Mouse (Mus musculus): ENCODE results near the gene Qars. TPM values are rescaled to one million over a fixed set of nuclear protein-coding genes. Genes with fewer than 3 reads are reported as not detected.

Gene Qars
- polyA plus RNA-seq, 1 experiment from 2014 or later: 97.7 TPM

GRCm38 (mm10) chr9:108463713-108464112, 43.8 kb upstream of the Qars start:
- H3K9ac ChIP-seq: no peak overlapping the region

GRCm38 (mm10) chr9:108466219-108466618, 41.3 kb upstream of the Qars start:
- 86% methylated on average over 2 of the region's 2 CpGs for WGBS
- no peak for TF ChIP-seq CTCF (IDR thresholded peaks at IDR 0.05; ENCODE audit: low read depth)
- Histone ChIP-seq H3K4me1 (ENCODE audit: insufficient read depth) (no peaks in the 10 kb centered on the region), H3K36me3 (ENCODE audit: insufficient read depth) (peaks cover 39% of the 10 kb centered on the region), H3K4me3 (ENCODE audit: low read depth, low read length) (no peak overlapping the region), H3K9ac (no peak overlapping the region), H3K27ac (ENCODE audit: low read depth) (no peak overlapping the region), H3K4me2 (no peak overlapping the region), H3K9me3 (ENCODE audit: low read depth, low read length) (no peaks in the 10 kb centered on the region), H3K27me3 (ENCODE audit: insufficient read depth, low read length) (no peaks in the 10 kb centered on the region)
- DNase-seq (no peak), ATAC-seq (ENCODE audit: insufficient read depth) (no peak)

More at GRCm38 (mm10) chr9:108463713-108464112, 43.8 kb upstream of the Qars start:
- no peaks in the 10 kb centered on the region for H3K27me3 ChIP-seq (ENCODE audit: insufficient read depth, low read length)
- ATAC-seq (ENCODE audit: insufficient read depth) (no peak), DNase-seq (no peak)
- peaks cover 5% of the 10 kb centered on the region; the same call in 1 of the 2 replicates for H3K4me1 ChIP-seq (ENCODE audit: insufficient read depth)
- no peaks in the 10 kb centered on the region for H3K9me3 ChIP-seq (ENCODE audit: low read depth, low read length)
- no peak overlapping the region for H3K4me3 ChIP-seq (ENCODE audit: low read depth, low read length)
- 88% methylated on average over 9 of the region's 9 CpGs for WGBS
- no peak overlapping the region for H3K4me2 ChIP-seq
- no peak for TF ChIP-seq CTCF (IDR thresholded peaks at IDR 0.05; ENCODE audit: low read depth)
- peaks cover 39% of the 10 kb centered on the region for H3K36me3 ChIP-seq (ENCODE audit: insufficient read depth)
- no peak overlapping the region for H3K27ac ChIP-seq (ENCODE audit: low read depth)

GRCm38 (mm10) chr9:108469430-108469829, 38.1 kb upstream of the Qars start:
- DNase-seq (no peak), ATAC-seq (ENCODE audit: insufficient read depth) (no peak)
- H3K4me3 ChIP-seq (ENCODE audit: low read depth, low read length): no peak overlapping the region
- no peak for TF ChIP-seq CTCF (IDR thresholded peaks at IDR 0.05; ENCODE audit: low read depth)
- H3K36me3 ChIP-seq (ENCODE audit: insufficient read depth): peaks cover 19% of the 10 kb centered on the region
- no peak overlapping the region for H3K4me2 ChIP-seq
- WGBS: 44% methylated on average over 5 of the region's 5 CpGs
- no peaks in the 10 kb centered on the region for H3K9me3 ChIP-seq (ENCODE audit: low read depth, low read length)
- no peaks in the 10 kb centered on the region for H3K27me3 ChIP-seq (ENCODE audit: insufficient read depth, low read length)
- no peak overlapping the region for H3K9ac ChIP-seq
- H3K27ac ChIP-seq (ENCODE audit: low read depth): no peak overlapping the region
- H3K4me1 ChIP-seq (ENCODE audit: insufficient read depth): no peaks in the 10 kb centered on the region

GRCm38 (mm10) chr9:108469845-108470244, 37.7 kb upstream of the Qars start:
- no peaks in the 10 kb centered on the region for H3K9me3 ChIP-seq (ENCODE audit: low read depth, low read length)
- DNase-seq (peak; percentile 13), ATAC-seq (ENCODE audit: insufficient read depth) (no peak)
- peaks cover 15% of the 10 kb centered on the region; the same call in 1 of the 2 replicates for H3K36me3 ChIP-seq (ENCODE audit: insufficient read depth)
- H3K27me3 ChIP-seq (ENCODE audit: insufficient read depth, low read length): no peaks in the 10 kb centered on the region
- H3K4me3 ChIP-seq (ENCODE audit: low read depth, low read length): no peak overlapping the region
- no peak overlapping the region for H3K27ac ChIP-seq (ENCODE audit: low read depth)
- TF ChIP-seq CTCF (IDR thresholded peaks at IDR 0.05; ENCODE audit: low read depth): no peak
- no peak overlapping the region for H3K9ac ChIP-seq
- H3K4me1 ChIP-seq (ENCODE audit: insufficient read depth): no peaks in the 10 kb centered on the region
- H3K4me2 ChIP-seq: no peak overlapping the region
- 46% methylated on average over 4 of the region's 4 CpGs for WGBS

- DNase-seq (no peak), ATAC-seq (ENCODE audit: insufficient read depth) (no peak)
- no peak overlapping the region for H3K4me2 ChIP-seq
- peaks cover 2% of the 10 kb centered on the region; the same call in 1 of the 2 replicates for H3K4me1 ChIP-seq (ENCODE audit: insufficient read depth)
- H3K4me3 ChIP-seq (ENCODE audit: low read depth, low read length): no peak overlapping the region
- H3K36me3 ChIP-seq (ENCODE audit: insufficient read depth): no peaks in the 10 kb centered on the region
- WGBS: 79% methylated on average over 1 of the region's 1 CpGs
- H3K9ac ChIP-seq: no peak overlapping the region
- H3K27ac ChIP-seq (ENCODE audit: low read depth): no peak overlapping the region
- TF ChIP-seq CTCF (IDR thresholded peaks at IDR 0.05; ENCODE audit: low read depth): 0 out of 2 replicates have a peak, but pooled peaks have one; percentile 21
- H3K9me3 ChIP-seq (ENCODE audit: low read depth, low read length): no peaks in the 10 kb centered on the region
- no peaks in the 10 kb centered on the region for H3K27me3 ChIP-seq (ENCODE audit: insufficient read depth, low read length)
Measured at GRCm38 (mm10) chr9:108474528-108474927, 33.0 kb upstream of the Qars start.

- Histone ChIP-seq H3K4me1 (ENCODE audit: insufficient read depth) (peaks cover 11% of the 10 kb centered on the region), H3K4me3 (ENCODE audit: low read depth, low read length) (peak overlapping the region; percentile 41), H3K36me3 (ENCODE audit: insufficient read depth) (peaks cover 29% of the 10 kb centered on the region), H3K9me3 (ENCODE audit: low read depth, low read length) (no peaks in the 10 kb centered on the region), H3K27me3 (ENCODE audit: insufficient read depth, low read length) (no peaks in the 10 kb centered on the region), H3K27ac (ENCODE audit: low read depth) (peak overlapping the region; percentile 93), H3K9ac (peak overlapping the region; percentile 52), H3K4me2 (peak overlapping the region; percentile 60)
- DNase-seq (peak; percentile 96), ATAC-seq (ENCODE audit: insufficient read depth) (peak; percentile 88)
- TF ChIP-seq CTCF (IDR thresholded peaks at IDR 0.05; ENCODE audit: low read depth): no peak
- under 1% methylated on average over 20 of the region's 20 CpGs for whole genome bisulfite sequencing
Measured at GRCm38 (mm10) chr9:108478638-108479156, 28.8 kb upstream of the Qars start.

- Histone ChIP-seq H3K36me3 (ENCODE audit: insufficient read depth) (peaks cover 34% of the 10 kb centered on the region), H3K4me1 (ENCODE audit: insufficient read depth) (peaks cover 11% of the 10 kb centered on the region), H3K27me3 (ENCODE audit: insufficient read depth, low read length) (no peaks in the 10 kb centered on the region), H3K9me3 (ENCODE audit: low read depth, low read length) (no peaks in the 10 kb centered on the region), H3K27ac (ENCODE audit: low read depth) (peak overlapping the region; percentile 93; the same call in 1 of the 2 replicates), H3K4me3 (ENCODE audit: low read depth, low read length) (0 out of 2 replicates have a peak overlapping the region, but pooled peaks have one; percentile 41), H3K9ac (peak overlapping the region; percentile 52; the same call in 1 of the 2 replicates), H3K4me2 (peak overlapping the region; percentile 60)
- DNase-seq: no peak
- peak; percentile 7; the same call in 1 of the 2 replicates for ATAC-seq (ENCODE audit: insufficient read depth)
- no peak for TF ChIP-seq CTCF (IDR thresholded peaks at IDR 0.05; ENCODE audit: low read depth)
- 25% methylated on average over 11 of the region's 11 CpGs for WGBS
Measured at GRCm38 (mm10) chr9:108479241-108479640, 28.3 kb upstream of the Qars start.

All from lung, embryonic 14.5 days (tissue).